Mouse (Mus musculus): ENCODE results near the gene Bcas1.

Gene Bcas1

GRCm38 (mm10) chr2:170347131-170347765 is 80.4 kb downstream of the Bcas1 start:
- DNase-seq (ENCODE audit: low spot score), result no peak

- DNase-seq (ENCODE audit: low spot score), result no peak
Measured at GRCm38 (mm10) chr2:170345410-170345793, 82.2 kb downstream of the Bcas1 start.

- no peak for DNase-seq (ENCODE audit: low spot score)
Measured at GRCm38 (mm10) chr2:170344502-170345409, 82.9 kb downstream of the Bcas1 start.

- no peak for DNase-seq (ENCODE audit: low spot score)
Measured at GRCm38 (mm10) chr2:170343819-170344317, 83.8 kb downstream of the Bcas1 start.

- DNase-seq (ENCODE audit: low spot score), result peak; percentile 45
Measured at GRCm38 (mm10) chr2:170343133-170343818, 84.4 kb downstream of the Bcas1 start.

- DNase-seq (ENCODE audit: low spot score), result no peak
Measured at GRCm38 (mm10) chr2:170342312-170342830, 85.3 kb downstream of the Bcas1 start.

GRCm38 (mm10) chr2:170341179-170341578 is 86.5 kb downstream of the Bcas1 start:
- DNase-seq (ENCODE audit: low spot score), result no peak

- DNase-seq (ENCODE audit: low spot score), result no peak
Measured at GRCm38 (mm10) chr2:170336266-170336760, 91.3 kb downstream of the Bcas1 start.

GRCm38 (mm10) chr2:170335168-170335567 is 92.5 kb downstream of the Bcas1 start:
- no peak for DNase-seq (ENCODE audit: low spot score)

- DNase-seq (ENCODE audit: low spot score), result no peak
Measured at GRCm38 (mm10) chr2:170331870-170332269, 95.8 kb downstream of the Bcas1 start.

- no peak for DNase-seq (ENCODE audit: low spot score)
Measured at GRCm38 (mm10) chr2:170330466-170330865, 97.2 kb downstream of the Bcas1 start.

- no peak for DNase-seq (ENCODE audit: low spot score)
Measured at GRCm38 (mm10) chr2:170329921-170330320, 97.7 kb downstream of the Bcas1 start.

GRCm38 (mm10) chr2:170323925-170324347 is 103.7 kb downstream of the Bcas1 start:
- peak; percentile 43 for DNase-seq (ENCODE audit: low spot score)

GRCm38 (mm10) chr2:170322013-170322414 is 105.6 kb downstream of the Bcas1 start:
- no peak for DNase-seq (ENCODE audit: low spot score)

GRCm38 (mm10) chr2:170321579-170321978 is 106.1 kb downstream of the Bcas1 start:
- no peak for DNase-seq (ENCODE audit: low spot score)

GRCm38 (mm10) chr2:170319533-170320463 is 107.8 kb downstream of the Bcas1 start:
- no peak for DNase-seq (ENCODE audit: low spot score)

- peak; percentile 83 for DNase-seq (ENCODE audit: low spot score)
Measured at GRCm38 (mm10) chr2:170318713-170319532, 108.7 kb downstream of the Bcas1 start.

- no peak for DNase-seq (ENCODE audit: low spot score)
Measured at GRCm38 (mm10) chr2:170316774-170317173, 110.9 kb downstream of the Bcas1 start.

- DNase-seq (ENCODE audit: low spot score), result no peak
Measured at GRCm38 (mm10) chr2:170316344-170316743, 111.3 kb downstream of the Bcas1 start.

GRCm38 (mm10) chr2:170310988-170311359 is 116.7 kb downstream of the Bcas1 start:
- no peak for DNase-seq (ENCODE audit: low spot score)
